In genomic region chr4:26929879-26930481, GRCm38 (mm10) we compare ENCODE assay signal across 11 mouse cellular contexts.
A peak's percentile ranks its signal among the peaks of the same experiment; 100 is the strongest.
DNase-seq lines count a peak whose midpoint lies in the region; ATAC-seq and TF ChIP-seq lines count a peak whose summit lies in the region.
"Had no signal": no experiment of that assay in that cellular context is flagged by ENCODE, and none has a peak within 500 bp of the region (broad histone marks: within the 10 kb centered on the region; RNA-seq: fewer than 3 reads in every experiment).

No protein-coding gene starts in this region.

- intact Hi-C loops in left cerebral cortex, adult 2 months (cut with DNase I) = loop anchor here (5.0 to 10.0 kb wide), 4 partner anchors 195 to 1882 kb away; partner anchors contain the start of gene Epha7
- intact Hi-C loops in heart, postnatal 10 days (cut with DNase I) = no loop called here

- WGBS in forebrain, embryonic 14.5 days = 56% methylated on average over 6 of the region's 6 CpGs
- 28% methylated on average over 6 of the region's 6 CpGs for WGBS in neural tube, embryonic 14.5 days

- DNase-seq in left cerebral cortex, adult 2 months (ENCODE audit: extremely low spot score in 1 of 2, low spot score in 2 of 2) = no peak
- DNase-seq in left cerebral cortex, adult 8-10 months (ENCODE audit: low spot score in 2 of 2) = no peak
- no peak for DNase-seq in Patski (ENCODE audit: low read depth, low spot score)
- peak; percentile 92 for DNase-seq in forebrain, embryonic 14.5 days (ENCODE audit: low spot score)
- no peak for DNase-seq in heart, postnatal 10 days
- DNase-seq: adrenal gland, adult 2 months had no signal

- no peak overlapping the region for H3K9ac ChIP-seq in forebrain, embryonic 14.5 days (ENCODE audit: low read length)
- H3K9ac ChIP-seq in neural tube, embryonic 14.5 days (replicated peaks; ENCODE audit: low read depth, low read length) = no peak overlapping the region
- H3K9ac ChIP-seq: liver, embryonic 15.5 days had no signal

- no peak overlapping the region for H3K4me2 ChIP-seq in forebrain, embryonic 14.5 days (ENCODE audit: low read length)
- H3K4me2 ChIP-seq in neural tube, embryonic 14.5 days (ENCODE audit: low read depth, low read length) = no peak overlapping the region
- H3K4me2 ChIP-seq: liver, embryonic 15.5 days had no signal

- peaks cover 2% of the 10 kb centered on the region for H3K4me1 ChIP-seq in forebrain, embryonic 14.5 days (ENCODE audit: control insufficient read depth, insufficient read depth, low read length)
- H3K4me1 ChIP-seq in neural tube, embryonic 14.5 days (ENCODE audit: control insufficient read depth, insufficient read depth, low read length) = no peaks in the 10 kb centered on the region; the same call in 1 of the 2 replicates
- H3K4me1 ChIP-seq: liver, embryonic 15.5 days had no signal

- H3K4me3 ChIP-seq in left cerebral cortex, adult 2 months = peak overlapping the region; percentile 11; the same call in 1 of the 2 replicates
- no peak overlapping the region for H3K4me3 ChIP-seq in forebrain, embryonic 14.5 days (ENCODE audit: low read depth, low read length)
- H3K4me3 ChIP-seq in neural tube, embryonic 14.5 days (ENCODE audit: low read depth, low read length) = no peak overlapping the region
- H3K4me3 ChIP-seq: erythroblast, embryonic 14.5 days; liver, embryonic 15.5 days had no signal

- no peaks in the 10 kb centered on the region for H3K36me3 ChIP-seq in forebrain, embryonic 14.5 days (ENCODE audit: control insufficient read depth, insufficient read depth, low read length)
- no peaks in the 10 kb centered on the region for H3K36me3 ChIP-seq in neural tube, embryonic 14.5 days (ENCODE audit: control insufficient read depth, insufficient read depth, low read length)
- H3K36me3 ChIP-seq: liver, embryonic 15.5 days had no signal

- H3K27ac ChIP-seq in left cerebral cortex, adult 2 months = no peak overlapping the region
- no peak overlapping the region for H3K27ac ChIP-seq in forebrain, embryonic 14.5 days (ENCODE audit: low read depth, low read length)
- no peak overlapping the region for H3K27ac ChIP-seq in neural tube, embryonic 14.5 days (ENCODE audit: low read depth, low read length)
- H3K27ac ChIP-seq: liver, embryonic 15.5 days had no signal

- POLR2A ChIA-PET in Patski (lab: Charles Lee) = no interaction called here

- peak; percentile 77 for TF ChIP-seq CTCF in left cerebral cortex, adult 2 months (IDR thresholded peaks at IDR 0.05)
- TF ChIP-seq CTCF in Patski (IDR thresholded peaks at IDR 0.05) = peak; percentile 39

- in situ Hi-C loops in Patski (cut with MboI; ENCODE audit: low pct_unique_long_range_greater_than_20kb) = no loop called here

- ATAC-seq in Patski = no peak
- ATAC-seq in forebrain, embryonic 14.5 days = peak; percentile 63
- peak; percentile 86 for ATAC-seq in neural tube, embryonic 14.5 days (ENCODE audit: low read depth)
- no peak for ATAC-seq in CD4-positive, CD25-positive, alpha-beta regulatory T cell, adult 4 months
- ATAC-seq: inflammation-experienced regulatory T-cells, adult 6 months had no signal

- no peaks in the 10 kb centered on the region for H3K9me3 ChIP-seq in forebrain, embryonic 14.5 days (replicated peaks; ENCODE audit: control insufficient read depth, low read length)
- H3K9me3 ChIP-seq in neural tube, embryonic 14.5 days (ENCODE audit: control insufficient read depth, low read length) = no peaks in the 10 kb centered on the region
- H3K9me3 ChIP-seq: liver, embryonic 15.5 days had no signal

- CTCF ChIA-PET in Patski (lab: Charles Lee) = interaction anchor here (0.6 to 1.5 kb wide), 3 partner anchors 9 to 85 kb away, joined by 3 to 5 read pairs (median 3); no protein-coding TSS in a partner anchor

- no peaks in the 10 kb centered on the region for H3K27me3 ChIP-seq in Patski
- no peaks in the 10 kb centered on the region for H3K27me3 ChIP-seq in forebrain, embryonic 14.5 days (replicated peaks; ENCODE audit: control insufficient read depth, insufficient read depth, low read length)
- no peaks in the 10 kb centered on the region for H3K27me3 ChIP-seq in neural tube, embryonic 14.5 days (ENCODE audit: control insufficient read depth, insufficient read depth, low read length)
- H3K27me3 ChIP-seq: liver, embryonic 15.5 days had no signal

Comparison
In these comparisons a context has a peak if more than half of its experiments do, and no peak if none do; other contexts are left out.
1. ATAC-seq: peak in forebrain, embryonic 14.5 days (single experiment) and neural tube, embryonic 14.5 days (single experiment); none in Patski (single experiment) and CD4-positive, CD25-positive, alpha-beta regulatory T cell, adult 4 months (single experiment).